Mouse (Mus musculus) lung, embryonic 14.5 days (tissue): ENCODE results near the gene Zfp202. TPM values are rescaled to one million over a fixed set of nuclear protein-coding genes. Genes with fewer than 3 reads are reported as not detected.

ENCODE experiments used
- ATAC-seq: fragments of 200-750 bp; cut with Nextera tagmentation; 2 replicates; pipeline ENCODE4 v1.8.0; 2017; ENCODE audit warnings: mild to moderate bottlenecking, moderate TSS enrichment, moderate library complexity; ENCODE audit not compliant: insufficient read depth
- DNase-seq: peaks from one replicate; pipeline ENCODE4 v3.0.0-alpha.2; 2015
- H3K27ac ChIP-seq: fragments of 300-500 bp; sonication (generic); 2 replicates; pipeline ENCODE4 v1.5.1; 2014; ENCODE audit warnings: low read depth, mild to moderate bottlenecking, moderate library complexity
- H3K27me3 ChIP-seq: fragments of 300-500 bp; sonication (generic); 2 replicates; pipeline ENCODE4 v1.6.1; 2014; ENCODE audit warnings: low read length, control low read depth; ENCODE audit not compliant: insufficient read depth
- H3K36me3 ChIP-seq: fragments of 300-500 bp; sonication (generic); 2 replicates; pipeline ENCODE4 v1.6.1; 2014; ENCODE audit warnings: control low read depth; ENCODE audit not compliant: insufficient read depth
- H3K4me1 ChIP-seq: fragments of 300-500 bp; sonication (generic); 2 replicates; pipeline ENCODE4 v1.6.1; 2014; ENCODE audit warnings: antibody characterized with exemption, control low read depth; ENCODE audit not compliant: insufficient read depth
- H3K4me2 ChIP-seq: fragments of 300-500 bp; sonication (generic); 2 replicates; pipeline ENCODE4 v1.6.1; 2014; ENCODE audit warnings: mild to moderate bottlenecking
- H3K4me3 ChIP-seq: fragments of 300-500 bp; sonication (generic); 2 replicates; pipeline ENCODE4 v1.5.1; 2014; ENCODE audit warnings: low read depth, low read length
- H3K9ac ChIP-seq: fragments of 300-500 bp; sonication (generic); 2 replicates; pipeline ENCODE4 v1.6.1; 2014
- H3K9me3 ChIP-seq: fragments of 300-500 bp; sonication (generic); 2 replicates; pipeline ENCODE4 v1.6.1; 2016; ENCODE audit warnings: low read depth, low read length, control low read depth
- CTCF ChIP-seq: IDR thresholded peaks from 2 replicates; pipeline ENCODE4 v1.5.1; 2016; ENCODE audit warnings: antibody characterized with exemption, low read depth
- WGBS: fragments of 180-500 bp; shearing (Covaris S2); extraction: QIAGEN DNeasy Blood & Tissue Kit; methylation state at CpG from one replicate; pipeline ENCODE4 v1.1.7; 2014; 5-methylcytosine and 5-hydroxymethylcytosine counted together
- polyA plus RNA-seq: library from polyadenylated mRNA; unstranded; fragments of >200 nt; fragmentation: Nextera tagmentation; extraction: Ambion mirVana; gene quantifications from 2 replicates; pipeline ENCODE4 v1.2.1, GENCODE M21; 2014

Zfp202 gene
- polyA plus RNA-seq, 1 experiment from 2014 or later, result 5.0 TPM

GRCm38 (mm10) chr9:40252459-40252858 is 60.3 kb downstream of the Zfp202 start:
- Histone ChIP-seq H3K4me1 (no peaks in the 10 kb centered on the region), H3K27ac (no peak overlapping the region), H3K9ac (no peak overlapping the region), H3K4me3 (no peak overlapping the region), H3K4me2 (no peak overlapping the region), H3K27me3 (no peaks in the 10 kb centered on the region), H3K9me3 (0 out of 2 replicates have a peak, but pooled peaks cover 4% of the 10 kb centered on the region), H3K36me3 (no peaks in the 10 kb centered on the region)
- ATAC-seq (no peak), DNase-seq (peak; percentile 34)
- 46% methylated on average over 3 of the region's 3 CpGs for WGBS
- no peak for TF ChIP-seq CTCF

Other genes with a start within 250 kb of the Zfp202 start
- not detected in 2 replicates for gene Olfr975, start 240.3 kb upstream of the Zfp202 start, polyA plus RNA-seq
- gene Olfr976, start 231.2 kb upstream of the Zfp202 start, polyA plus RNA-seq, result not detected in 2 replicates
- gene Olfr978, start 200.2 kb upstream of the Zfp202 start, polyA plus RNA-seq, result not detected in 2 replicates
- gene Olfr979, start 188.9 kb upstream of the Zfp202 start, polyA plus RNA-seq, result not detected in 2 replicates
- not detected in 2 replicates for gene Olfr980, start 182.7 kb upstream of the Zfp202 start, polyA plus RNA-seq
- gene Olfr981, start 170.9 kb upstream of the Zfp202 start, polyA plus RNA-seq, result not detected in 2 replicates
- not detected in 2 replicates for gene Olfr982, start 118.5 kb upstream of the Zfp202 start, polyA plus RNA-seq
- gene Olfr983, start 98.7 kb upstream of the Zfp202 start, polyA plus RNA-seq, result not detected in 2 replicates
- not detected in 2 replicates for gene Olfr984, start 78.1 kb upstream of the Zfp202 start, polyA plus RNA-seq
- gene Olfr985, start 62.1 kb upstream of the Zfp202 start, polyA plus RNA-seq, result not detected in 2 replicates
- gene Tmem225, start 44.2 kb upstream of the Zfp202 start, polyA plus RNA-seq, result not detected in 2 replicates
- not detected in 2 replicates for gene Olfr986, start 11.4 kb upstream of the Zfp202 start, polyA plus RNA-seq
- gene Scn3b, start 76.9 kb downstream of the Zfp202 start, polyA plus RNA-seq, result 2.9 and 4.4 TPM in 2 replicates